Mouse (Mus musculus): ENCODE measurements around the gene Fsip1. TPM values are rescaled to one million over a fixed set of nuclear protein-coding genes. Genes with fewer than 3 reads are reported as not detected.

The Fsip1 gene
- 2.6 and 3.6 TPM in 2 replicates for polyA plus RNA-seq (2015; fragmentation: Nextera tagmentation; extraction: Ambion mirVana)

GRCm38 (mm10) chr2:118256621-118257053 is at the start of gene Fsip1:
TSS of gene Fsip1 (minus strand) at chr2:118256966.
- H3K9me3 ChIP-seq (replicated peaks; ENCODE audit: control insufficient read depth, low read length, poor library complexity, severe bottlenecking): no peaks in the 10 kb centered on the region
- H3K4me3 ChIP-seq (ENCODE audit: low read depth, low read length): peak within 1 kb of the TSS; percentile 45
- under 1% methylated on average over 25 of the region's 25 CpGs for WGBS
- peak within 1 kb of the TSS; percentile 20; the same call in 1 of the 2 replicates for H3K27ac ChIP-seq (ENCODE audit: low read length)
- H3K4me2 ChIP-seq (ENCODE audit: low read length): peak within 1 kb of the TSS; percentile 56
- H3K4me1 ChIP-seq (ENCODE audit: control insufficient read depth, insufficient read depth, low read length): no peaks in the 10 kb centered on the region
- H3K9ac ChIP-seq (ENCODE audit: low read depth, low read length): peak within 1 kb of the TSS; percentile 57
- no peaks in the 10 kb centered on the region for H3K36me3 ChIP-seq (ENCODE audit: control insufficient read depth, insufficient read depth, low read length)
- ATAC-seq: peak; percentile 93
- H3K27me3 ChIP-seq (ENCODE audit: control insufficient read depth, insufficient read depth, low read depth, low read length): no peaks in the 10 kb centered on the region

GRCm38 (mm10) chr2:118306522-118306895 is 49.7 kb upstream of the Fsip1 start:
- ATAC-seq: no peak
- Histone ChIP-seq H3K9ac (ENCODE audit: low read depth, low read length) (no peak overlapping the region), H3K4me2 (ENCODE audit: low read length) (no peak overlapping the region), H3K27ac (ENCODE audit: low read length) (no peak overlapping the region), H3K27me3 (ENCODE audit: control insufficient read depth, insufficient read depth, low read depth, low read length) (no peaks in the 10 kb centered on the region), H3K36me3 (ENCODE audit: control insufficient read depth, insufficient read depth, low read length) (no peaks in the 10 kb centered on the region), H3K9me3 (replicated peaks; ENCODE audit: control insufficient read depth, low read length, poor library complexity, severe bottlenecking) (no peaks in the 10 kb centered on the region), H3K4me3 (ENCODE audit: low read depth, low read length) (no peak overlapping the region), H3K4me1 (ENCODE audit: control insufficient read depth, insufficient read depth, low read length) (no peaks in the 10 kb centered on the region)
- WGBS: 66% methylated on average over 3 of the region's 3 CpGs

GRCm38 (mm10) chr2:118305827-118306521 is 49.2 kb upstream of the Fsip1 start:
- no peaks in the 10 kb centered on the region for H3K36me3 ChIP-seq (ENCODE audit: control insufficient read depth, insufficient read depth, low read length)
- no peaks in the 10 kb centered on the region for H3K4me1 ChIP-seq (ENCODE audit: control insufficient read depth, insufficient read depth, low read length)
- no peaks in the 10 kb centered on the region for H3K9me3 ChIP-seq (replicated peaks; ENCODE audit: control insufficient read depth, low read length, poor library complexity, severe bottlenecking)
- H3K4me2 ChIP-seq (ENCODE audit: low read length): no peak overlapping the region
- no peak for ATAC-seq
- no peak overlapping the region for H3K27ac ChIP-seq (ENCODE audit: low read length)
- 65% methylated on average over 7 of the region's 7 CpGs for WGBS
- no peaks in the 10 kb centered on the region for H3K27me3 ChIP-seq (ENCODE audit: control insufficient read depth, insufficient read depth, low read depth, low read length)
- no peak overlapping the region for H3K4me3 ChIP-seq (ENCODE audit: low read depth, low read length)
- H3K9ac ChIP-seq (ENCODE audit: low read depth, low read length): no peak overlapping the region

- H3K4me1 ChIP-seq (ENCODE audit: control insufficient read depth, insufficient read depth, low read length): no peaks in the 10 kb centered on the region
- no peaks in the 10 kb centered on the region for H3K27me3 ChIP-seq (ENCODE audit: control insufficient read depth, insufficient read depth, low read depth, low read length)
- no peaks in the 10 kb centered on the region for H3K36me3 ChIP-seq (ENCODE audit: control insufficient read depth, insufficient read depth, low read length)
- H3K9ac ChIP-seq (ENCODE audit: low read depth, low read length): no peak overlapping the region
- WGBS: 81% methylated on average over 4 of the region's 4 CpGs
- ATAC-seq: no peak
- H3K4me3 ChIP-seq (ENCODE audit: low read depth, low read length): no peak overlapping the region
- no peaks in the 10 kb centered on the region for H3K9me3 ChIP-seq (replicated peaks; ENCODE audit: control insufficient read depth, low read length, poor library complexity, severe bottlenecking)
- no peak overlapping the region for H3K27ac ChIP-seq (ENCODE audit: low read length)
- H3K4me2 ChIP-seq (ENCODE audit: low read length): no peak overlapping the region
Measured at GRCm38 (mm10) chr2:118303456-118303855, 46.7 kb upstream of the Fsip1 start.

- Histone ChIP-seq H3K4me2 (ENCODE audit: low read length) (no peak overlapping the region), H3K9me3 (replicated peaks; ENCODE audit: control insufficient read depth, low read length, poor library complexity, severe bottlenecking) (no peaks in the 10 kb centered on the region), H3K27ac (ENCODE audit: low read length) (no peak overlapping the region), H3K9ac (ENCODE audit: low read depth, low read length) (no peak overlapping the region), H3K27me3 (ENCODE audit: control insufficient read depth, insufficient read depth, low read depth, low read length) (no peaks in the 10 kb centered on the region), H3K36me3 (ENCODE audit: control insufficient read depth, insufficient read depth, low read length) (no peaks in the 10 kb centered on the region), H3K4me3 (ENCODE audit: low read depth, low read length) (no peak overlapping the region), H3K4me1 (ENCODE audit: control insufficient read depth, insufficient read depth, low read length) (no peaks in the 10 kb centered on the region)
- 74% methylated on average over 2 of the region's 2 CpGs for WGBS
- ATAC-seq: no peak
Measured at GRCm38 (mm10) chr2:118301656-118302055, 44.9 kb upstream of the Fsip1 start.

- no peak for ATAC-seq
- no peak overlapping the region for H3K9ac ChIP-seq (ENCODE audit: low read depth, low read length)
- H3K4me2 ChIP-seq (ENCODE audit: low read length): no peak overlapping the region
- no peak overlapping the region for H3K27ac ChIP-seq (ENCODE audit: low read length)
- H3K9me3 ChIP-seq (replicated peaks; ENCODE audit: control insufficient read depth, low read length, poor library complexity, severe bottlenecking): no peaks in the 10 kb centered on the region
- H3K36me3 ChIP-seq (ENCODE audit: control insufficient read depth, insufficient read depth, low read length): no peaks in the 10 kb centered on the region
- H3K4me1 ChIP-seq (ENCODE audit: control insufficient read depth, insufficient read depth, low read length): no peaks in the 10 kb centered on the region
- 70% methylated on average over 8 of the region's 8 CpGs for WGBS
- H3K27me3 ChIP-seq (ENCODE audit: control insufficient read depth, insufficient read depth, low read depth, low read length): no peaks in the 10 kb centered on the region
- no peak overlapping the region for H3K4me3 ChIP-seq (ENCODE audit: low read depth, low read length)
Measured at GRCm38 (mm10) chr2:118301041-118301545, 44.3 kb upstream of the Fsip1 start.

- Histone ChIP-seq H3K4me1 (ENCODE audit: control insufficient read depth, insufficient read depth, low read length) (no peaks in the 10 kb centered on the region), H3K4me3 (ENCODE audit: low read depth, low read length) (no peak overlapping the region), H3K36me3 (ENCODE audit: control insufficient read depth, insufficient read depth, low read length) (no peaks in the 10 kb centered on the region), H3K4me2 (ENCODE audit: low read length) (no peak overlapping the region), H3K9ac (ENCODE audit: low read depth, low read length) (no peak overlapping the region), H3K27me3 (ENCODE audit: control insufficient read depth, insufficient read depth, low read depth, low read length) (no peaks in the 10 kb centered on the region), H3K9me3 (replicated peaks; ENCODE audit: control insufficient read depth, low read length, poor library complexity, severe bottlenecking) (no peaks in the 10 kb centered on the region), H3K27ac (ENCODE audit: low read length) (no peak overlapping the region)
- 94% methylated on average over 2 of the region's 2 CpGs for WGBS
- no peak for ATAC-seq
Measured at GRCm38 (mm10) chr2:118299981-118300380, 43.2 kb upstream of the Fsip1 start.

GRCm38 (mm10) chr2:118298601-118299000 is 41.8 kb upstream of the Fsip1 start:
- H3K4me2 ChIP-seq (ENCODE audit: low read length): no peak overlapping the region
- H3K27ac ChIP-seq (ENCODE audit: low read length): no peak overlapping the region
- H3K9me3 ChIP-seq (replicated peaks; ENCODE audit: control insufficient read depth, low read length, poor library complexity, severe bottlenecking): no peaks in the 10 kb centered on the region
- no peaks in the 10 kb centered on the region; the same call in 1 of the 2 replicates for H3K4me1 ChIP-seq (ENCODE audit: control insufficient read depth, insufficient read depth, low read length)
- no peak overlapping the region for H3K9ac ChIP-seq (ENCODE audit: low read depth, low read length)
- no peaks in the 10 kb centered on the region for H3K27me3 ChIP-seq (ENCODE audit: control insufficient read depth, insufficient read depth, low read depth, low read length)
- no peak for ATAC-seq
- WGBS: 79% methylated on average over 4 of the region's 4 CpGs
- H3K36me3 ChIP-seq (ENCODE audit: control insufficient read depth, insufficient read depth, low read length): no peaks in the 10 kb centered on the region
- no peak overlapping the region for H3K4me3 ChIP-seq (ENCODE audit: low read depth, low read length)

GRCm38 (mm10) chr2:118297966-118298365 is 41.2 kb upstream of the Fsip1 start:
- WGBS: 85% methylated on average over 2 of the region's 2 CpGs
- Histone ChIP-seq H3K27me3 (ENCODE audit: control insufficient read depth, insufficient read depth, low read depth, low read length) (no peaks in the 10 kb centered on the region), H3K4me3 (ENCODE audit: low read depth, low read length) (no peak overlapping the region), H3K9ac (ENCODE audit: low read depth, low read length) (no peak overlapping the region), H3K9me3 (replicated peaks; ENCODE audit: control insufficient read depth, low read length, poor library complexity, severe bottlenecking) (no peaks in the 10 kb centered on the region), H3K36me3 (ENCODE audit: control insufficient read depth, insufficient read depth, low read length) (no peaks in the 10 kb centered on the region), H3K27ac (ENCODE audit: low read length) (no peak overlapping the region), H3K4me1 (ENCODE audit: control insufficient read depth, insufficient read depth, low read length) (no peaks in the 10 kb centered on the region; the same call in 1 of the 2 replicates), H3K4me2 (ENCODE audit: low read length) (no peak overlapping the region)
- no peak for ATAC-seq
